Mouse (Mus musculus) left cerebral cortex, adult 2 months (tissue): ENCODE results near the gene Fcgrt. TPM values are rescaled to one million over a fixed set of nuclear protein-coding genes. Genes with fewer than 3 reads are reported as not detected.

Experiments used
- DNase-seq, 2 experiments: peaks; one replicate each; pipeline ENCODE4 v3.0.0; 2021 to 2022; ENCODE audit warnings: low spot score in 2 of 2, mixed read lengths in 1 of 2; ENCODE audit errors: extremely low spot score in 1 of 2
- H3K27ac ChIP-seq: fragments of 200-600 bp; 2 replicates; pipeline ENCODE4 v1.8.1; 2022
- H3K4me3 ChIP-seq: fragments of 200-600 bp; 2 replicates; pipeline ENCODE4 v1.8.1; 2022
- CTCF ChIP-seq: fragments of 200-600 bp; IDR thresholded peaks from 2 replicates; pipeline ENCODE4 v1.8.1; 2022; ENCODE audit warnings: antibody characterized with exemption, mild to moderate bottlenecking, moderate library complexity
- intact Hi-C: fragments of 180-260 bp; cut with DNase I; formaldehyde crosslinking; loops from one replicate; pipeline ENCODE4 v1.15.1; 2025
- total RNA-seq, 2 experiments: library from RNA; stranded (reverse); gene quantifications; 2 replicates each; pipeline ENCODE4 v1.2.3; 2021

The Fcgrt gene
- total RNA-seq, 2 experiments from 2014 or later: 16.7 to 23.4 TPM

DNA sequence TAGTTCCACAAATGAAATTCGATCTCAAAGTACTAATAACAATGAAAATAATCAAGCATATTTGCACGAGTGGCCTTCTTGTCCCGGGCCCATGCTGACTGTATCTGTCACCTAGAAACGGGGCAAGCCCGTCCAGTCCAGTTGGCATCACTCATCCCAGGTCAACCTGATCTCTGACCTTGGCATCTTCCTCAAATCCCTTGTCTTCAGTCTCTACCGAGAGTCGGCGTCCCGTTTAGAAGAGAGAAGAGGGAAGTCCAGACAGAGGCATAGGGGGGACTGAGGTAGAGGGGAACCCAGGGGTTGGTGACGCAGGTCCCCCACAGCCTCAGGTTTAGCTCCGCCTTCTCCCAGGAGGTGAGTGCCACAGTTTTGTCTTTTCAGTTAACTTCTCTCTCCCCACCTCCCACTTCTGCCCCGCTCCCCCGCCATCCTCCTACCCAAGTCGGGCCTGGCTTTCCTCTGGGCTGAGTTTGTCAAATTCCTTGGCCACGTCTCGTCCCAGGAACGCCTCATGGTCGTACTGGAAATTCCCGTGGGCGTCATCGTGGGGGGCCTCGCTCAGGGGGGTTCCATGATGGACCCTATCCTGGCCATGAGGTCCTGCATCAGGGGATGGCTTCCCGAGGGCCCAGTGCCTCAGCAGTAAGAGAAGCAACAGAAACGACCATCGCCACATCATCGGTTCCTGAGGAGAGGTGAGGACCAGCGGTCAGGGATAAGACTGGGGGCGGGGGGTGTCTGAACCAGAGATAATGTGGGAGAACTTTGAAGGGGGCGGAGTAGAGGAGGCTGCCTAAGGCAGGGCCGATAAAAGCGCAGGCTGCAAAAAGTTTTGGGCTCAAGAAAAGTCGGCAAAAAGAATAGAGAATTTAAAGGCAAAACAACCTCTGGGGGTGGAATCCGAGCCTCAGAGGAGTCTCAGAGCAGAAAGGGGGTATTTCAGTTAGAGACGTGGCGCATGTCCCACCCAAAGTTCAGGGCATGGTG, 12.4 kb downstream of the Fcgrt start:
- intact Hi-C loops: no loop called here
- no peak for DNase-seq
- no peak for TF ChIP-seq CTCF
- Histone ChIP-seq H3K27ac (no peak overlapping the region), H3K4me3 (peak overlapping the region; percentile 18; the same call in 1 of the 2 replicates)

DNA sequence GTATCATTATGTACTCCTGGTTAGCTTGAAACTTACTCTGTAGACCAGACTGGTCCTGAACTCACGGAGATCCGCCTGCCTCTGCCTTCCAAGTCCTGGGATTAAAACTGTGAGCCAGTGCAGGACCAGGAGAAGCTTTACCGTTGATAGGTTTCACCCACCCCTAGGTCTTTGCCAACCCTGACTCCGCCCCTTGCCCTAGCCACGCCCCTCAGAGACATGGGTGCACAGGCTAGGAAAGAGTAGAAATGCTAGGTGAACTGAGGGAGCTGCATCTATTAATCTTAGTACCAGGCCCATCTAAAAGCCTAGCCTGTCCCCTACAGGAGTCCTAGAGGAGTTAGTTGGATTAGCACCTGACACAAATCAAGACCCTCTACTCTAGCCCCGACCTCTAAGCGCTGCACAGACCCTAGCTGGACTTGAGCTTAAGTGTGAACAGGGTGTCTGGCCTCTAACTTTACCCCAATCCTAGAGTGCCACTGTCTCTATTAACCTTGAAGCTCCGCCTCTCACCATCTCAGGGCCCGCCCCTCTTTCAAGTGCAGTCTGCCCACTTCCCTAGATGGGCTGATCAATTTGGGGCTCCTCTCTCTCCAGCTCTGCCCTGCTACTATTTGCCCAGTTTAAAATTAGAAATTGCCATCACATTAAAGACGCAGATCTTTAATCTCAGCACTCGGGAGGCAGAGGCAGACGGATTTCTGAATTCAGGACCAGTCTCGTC, 13.2 kb downstream of the Fcgrt start:
- no peak for TF ChIP-seq CTCF
- intact Hi-C loops: no loop called here
- no peak overlapping the region for H3K4me3 ChIP-seq
- H3K27ac ChIP-seq: no peak overlapping the region
- DNase-seq: no peak

GRCm38 (mm10) chr7:45088597-45088996, 15.1 kb downstream of the Fcgrt start:
- no peak for TF ChIP-seq CTCF
- DNase-seq: no peak
- Histone ChIP-seq H3K4me3 (no peak overlapping the region), H3K27ac (no peak overlapping the region)
- intact Hi-C loops: no loop called here

GRCm38 (mm10) chr7:45086084-45086483, 17.6 kb downstream of the Fcgrt start:
- TF ChIP-seq CTCF: no peak; the same call in 1 of the 2 replicates
- Histone ChIP-seq H3K27ac (no peak overlapping the region), H3K4me3 (no peak overlapping the region)
- intact Hi-C loops: no loop called here
- no peak for DNase-seq

DNA sequence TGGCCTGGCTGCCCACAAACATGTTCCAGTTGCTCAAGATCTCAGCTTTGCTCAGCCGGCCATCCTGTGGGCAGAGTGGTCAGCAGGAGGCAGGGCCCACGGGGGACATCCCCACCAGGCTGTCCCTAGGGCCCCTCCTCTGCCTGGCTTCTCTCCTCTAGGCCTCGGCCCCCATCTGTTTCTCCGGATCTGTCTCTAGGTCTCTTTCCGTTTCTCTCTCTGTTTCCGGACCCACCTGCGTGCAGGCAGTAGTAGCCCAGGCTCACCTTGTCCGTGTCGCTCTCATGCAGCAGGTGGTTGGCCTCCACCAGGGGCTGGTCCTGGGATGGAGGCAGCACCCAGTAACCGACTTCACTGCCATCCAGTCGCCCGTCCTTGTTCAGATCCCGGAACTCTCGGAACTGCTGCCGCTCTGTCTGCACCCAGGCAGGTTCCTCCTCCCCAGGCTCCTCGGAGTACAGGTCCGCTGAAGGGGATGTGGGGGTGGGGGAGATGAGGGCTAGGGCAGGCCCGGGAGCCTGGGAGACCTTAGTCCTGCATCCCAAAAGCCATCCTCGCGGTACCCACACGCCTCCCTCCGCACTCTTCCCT, 20.3 kb downstream of the Fcgrt start:
- intact Hi-C loops: loop anchor here (5.0 kb wide), 1 partner anchor 214 kb away; no protein-coding TSS in a partner anchor
- no peak for DNase-seq
- Histone ChIP-seq H3K27ac (peak overlapping the region; percentile 19; the same call in 1 of the 2 replicates), H3K4me3 (no peak overlapping the region)
- no peak for TF ChIP-seq CTCF

DNA sequence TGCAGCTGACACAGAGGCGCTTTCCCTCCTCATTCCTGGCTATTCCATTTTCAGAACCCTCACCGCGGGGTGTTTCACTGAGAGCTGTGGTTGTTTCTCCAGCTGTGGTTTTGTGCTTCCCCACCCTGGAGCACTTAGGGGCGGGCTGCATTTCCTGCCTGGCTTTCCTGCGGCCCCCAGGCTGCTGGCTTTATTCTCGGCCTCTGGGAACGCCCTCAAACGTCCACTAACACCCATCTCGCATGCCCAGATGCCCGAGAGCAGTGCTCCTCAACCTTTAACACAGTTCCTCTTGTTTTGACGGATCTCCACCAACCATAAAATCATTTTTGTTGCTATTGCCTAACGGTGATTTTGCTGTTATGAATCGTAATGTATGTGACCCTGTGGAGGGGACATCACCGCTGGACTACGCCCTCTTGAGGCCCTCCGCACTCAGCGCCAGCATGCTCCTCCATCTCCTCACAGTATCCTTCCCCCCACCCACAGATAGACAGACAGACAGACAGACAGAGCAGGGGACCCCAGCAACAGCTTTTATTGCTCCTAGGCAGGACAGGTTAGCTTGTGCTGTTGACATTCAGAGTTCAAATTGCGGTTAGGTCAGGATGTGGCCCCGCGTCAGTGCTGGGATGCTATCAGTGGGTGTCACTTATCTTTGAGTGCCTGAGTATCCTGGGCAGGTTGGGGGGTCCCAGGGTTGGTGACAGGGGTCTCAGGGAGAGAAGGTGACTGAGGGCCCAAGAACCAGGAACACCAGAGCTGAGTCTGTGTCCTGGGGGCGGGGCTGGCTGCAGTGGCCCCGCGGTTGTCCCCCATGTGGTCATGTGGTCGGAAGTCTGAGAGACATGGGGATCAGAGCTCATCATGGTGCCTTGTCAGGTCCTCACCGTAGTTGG, 21.0 kb downstream of the Fcgrt start:
- TF ChIP-seq CTCF: no peak; the same call in 1 of the 2 replicates
- DNase-seq: no peak
- Histone ChIP-seq H3K27ac (peak overlapping the region; percentile 70), H3K4me3 (no peak overlapping the region)
- intact Hi-C loops: loop anchor here (5.0 kb wide), 1 partner anchor 215 kb away; no protein-coding TSS in a partner anchor

DNA sequence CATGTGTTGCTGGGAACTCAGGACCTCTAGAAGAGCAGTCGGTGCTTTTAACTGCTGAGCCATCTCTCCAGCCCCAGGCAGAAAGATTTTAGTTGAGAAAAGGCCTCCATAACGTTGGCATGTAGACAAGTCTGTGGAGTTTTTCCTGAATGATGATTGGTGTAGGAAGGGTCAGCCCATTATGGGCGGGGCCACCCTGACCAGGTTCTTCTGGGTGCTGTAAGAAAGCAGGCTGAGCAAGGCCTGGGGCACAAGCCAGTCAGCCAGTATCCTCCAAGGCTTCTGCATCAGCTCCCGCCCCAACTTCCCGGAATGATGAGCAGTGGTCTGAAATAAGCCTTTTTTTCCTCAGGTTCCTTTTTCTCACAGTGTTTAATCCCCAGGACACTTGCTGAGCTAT, 22.6 kb downstream of the Fcgrt start:
- intact Hi-C loops: loop anchor here (2.0 to 5.0 kb wide), 2 partner anchors 48 to 216 kb away; partner anchors contain the start of gene Rpl13a
- TF ChIP-seq CTCF: no peak
- no peak overlapping the region for H3K27ac ChIP-seq

GRCm38 (mm10) chr7:45079856-45080255, 23.8 kb downstream of the Fcgrt start:
- peak; percentile 85 for TF ChIP-seq CTCF
- peak; percentile 85 to 93 for DNase-seq
- no peak overlapping the region for H3K4me3 ChIP-seq
- intact Hi-C loops: loop anchor here (1.0 to 5.0 kb wide), 3 partner anchors 49 to 217 kb away; partner anchors contain the start of genes Flt3l, Gm45713 and Rpl13a
- 0 out of 2 replicates have a peak overlapping the region, but pooled peaks have one; percentile 28 for H3K27ac ChIP-seq

More for the DNA sequence above, 22.6 kb downstream of the Fcgrt start:
- no peak for DNase-seq
- H3K4me3 ChIP-seq: no peak overlapping the region

- peak; percentile 80 for TF ChIP-seq CTCF
- peak; percentile 50 to 67 for DNase-seq
- Histone ChIP-seq H3K27ac (no peak overlapping the region), H3K4me3 (no peak overlapping the region)
- intact Hi-C loops: no loop called here
Measured at GRCm38 (mm10) chr7:45078513-45078912, 25.1 kb downstream of the Fcgrt start.

GRCm38 (mm10) chr7:45077829-45078228, 25.8 kb downstream of the Fcgrt start:
- no peak for DNase-seq
- no peak overlapping the region for H3K4me3 ChIP-seq
- no peak for TF ChIP-seq CTCF
- intact Hi-C loops: no loop called here
- H3K27ac ChIP-seq: no peak overlapping the region
